Mouse (Mus musculus): Measurements from ENCODE around the gene Arhgef3. TPM values are rescaled to one million over a fixed set of nuclear protein-coding genes. Genes with fewer than 3 reads are reported as not detected.

The Arhgef3 gene
- total and polyA plus RNA-seq, 2 experiments from 2014 or later = 16.8 to 19.8 TPM

- Histone ChIP-seq H3K4me2 (ENCODE audit: low read depth, low read length) (no peak overlapping the region), H3K4me1 (ENCODE audit: insufficient read depth, low read length) (peaks cover 4% of the 10 kb centered on the region; the same call in 1 of the 2 replicates), H3K4me3 (ENCODE audit: low read length) (no peak overlapping the region), H3K36me3 (ENCODE audit: insufficient read depth, low read length) (no peaks in the 10 kb centered on the region), H3K9ac (replicated peaks; ENCODE audit: low read length) (no peak overlapping the region), H3K9me3 (ENCODE audit: low read length) (no peaks in the 10 kb centered on the region), H3K27ac (peak overlapping the region; percentile 82; the same call in 1 of the 2 replicates), H3K27me3 (ENCODE audit: insufficient read depth, low read length) (no peaks in the 10 kb centered on the region)
- DNase-seq (ENCODE audit: low spot score) = no peak
- ATAC-seq = no peak
- no peak for TF ChIP-seq CTCF (IDR thresholded peaks at IDR 0.05; ENCODE audit: low read depth)
- 86% methylated on average over 5 of the region's 5 CpGs for WGBS
These were observed 53.7 kb downstream of the Arhgef3 start for GRCm38 (mm10) chr14:27168387-27168786.

GRCm38 (mm10) chr14:27169287-27169686 lies 54.6 kb downstream of the Arhgef3 start:
- WGBS = 78% methylated on average over 4 of the region's 4 CpGs
- H3K4me2 ChIP-seq (ENCODE audit: low read depth, low read length) = no peak overlapping the region
- H3K36me3 ChIP-seq (ENCODE audit: insufficient read depth, low read length) = no peaks in the 10 kb centered on the region
- DNase-seq (ENCODE audit: low spot score) (no peak), ATAC-seq (no peak)
- no peak overlapping the region for H3K27ac ChIP-seq
- TF ChIP-seq CTCF (IDR thresholded peaks at IDR 0.05; ENCODE audit: low read depth) = no peak
- peaks cover 4% of the 10 kb centered on the region; the same call in 1 of the 2 replicates for H3K4me1 ChIP-seq (ENCODE audit: insufficient read depth, low read length)
- no peak overlapping the region for H3K9ac ChIP-seq (replicated peaks; ENCODE audit: low read length)
- no peaks in the 10 kb centered on the region for H3K9me3 ChIP-seq (ENCODE audit: low read length)
- H3K27me3 ChIP-seq (ENCODE audit: insufficient read depth, low read length) = no peaks in the 10 kb centered on the region
- H3K4me3 ChIP-seq (ENCODE audit: low read length) = no peak overlapping the region

GRCm38 (mm10) chr14:27170421-27170820 lies 55.7 kb downstream of the Arhgef3 start:
- H3K4me2 ChIP-seq (ENCODE audit: low read depth, low read length) = no peak overlapping the region
- no peak for DNase-seq (ENCODE audit: low spot score)
- no peaks in the 10 kb centered on the region for H3K27me3 ChIP-seq (ENCODE audit: insufficient read depth, low read length)
- no peak overlapping the region for H3K9ac ChIP-seq (replicated peaks; ENCODE audit: low read length)
- no peak overlapping the region for H3K4me3 ChIP-seq (ENCODE audit: low read length)
- H3K36me3 ChIP-seq (ENCODE audit: insufficient read depth, low read length) = no peaks in the 10 kb centered on the region
- H3K27ac ChIP-seq = no peak overlapping the region
- no peaks in the 10 kb centered on the region for H3K9me3 ChIP-seq (ENCODE audit: low read length)
- ATAC-seq = no peak
- H3K4me1 ChIP-seq (ENCODE audit: insufficient read depth, low read length) = peaks cover 4% of the 10 kb centered on the region; the same call in 1 of the 2 replicates
- 95% methylated on average over 2 of the region's 2 CpGs for WGBS
- no peak for TF ChIP-seq CTCF (IDR thresholded peaks at IDR 0.05; ENCODE audit: low read depth)

- WGBS = 76% methylated on average over 14 of the region's 14 CpGs
- Histone ChIP-seq H3K4me3 (ENCODE audit: low read length) (no peak overlapping the region), H3K36me3 (ENCODE audit: insufficient read depth, low read length) (no peaks in the 10 kb centered on the region), H3K27ac (no peak overlapping the region; the same call in 1 of the 2 replicates), H3K27me3 (ENCODE audit: insufficient read depth, low read length) (no peaks in the 10 kb centered on the region), H3K4me1 (ENCODE audit: insufficient read depth, low read length) (peaks cover 4% of the 10 kb centered on the region; the same call in 1 of the 2 replicates), H3K9me3 (ENCODE audit: low read length) (no peaks in the 10 kb centered on the region), H3K4me2 (ENCODE audit: low read depth, low read length) (no peak overlapping the region), H3K9ac (replicated peaks; ENCODE audit: low read length) (no peak overlapping the region)
- DNase-seq (ENCODE audit: low spot score) = no peak
- TF ChIP-seq CTCF (IDR thresholded peaks at IDR 0.05; ENCODE audit: low read depth) = no peak
- ATAC-seq = no peak
These were observed 56.6 kb downstream of the Arhgef3 start for GRCm38 (mm10) chr14:27171175-27171830.

- Histone ChIP-seq H3K27me3 (ENCODE audit: insufficient read depth, low read length) (no peaks in the 10 kb centered on the region), H3K4me2 (ENCODE audit: low read depth, low read length) (no peak overlapping the region), H3K9me3 (ENCODE audit: low read length) (no peaks in the 10 kb centered on the region), H3K4me3 (ENCODE audit: low read length) (no peak overlapping the region), H3K27ac (no peak overlapping the region), H3K4me1 (ENCODE audit: insufficient read depth, low read length) (no peaks in the 10 kb centered on the region; the same call in 1 of the 2 replicates), H3K36me3 (ENCODE audit: insufficient read depth, low read length) (no peaks in the 10 kb centered on the region), H3K9ac (replicated peaks; ENCODE audit: low read length) (no peak overlapping the region)
- TF ChIP-seq CTCF (IDR thresholded peaks at IDR 0.05; ENCODE audit: low read depth) = no peak
- ATAC-seq (no peak), DNase-seq (ENCODE audit: low spot score) (no peak)
- WGBS = 71% methylated on average over 10 of the region's 10 CpGs
These were observed 58.6 kb downstream of the Arhgef3 start for GRCm38 (mm10) chr14:27173178-27173803.

- Histone ChIP-seq H3K9ac (replicated peaks; ENCODE audit: low read length) (no peak overlapping the region), H3K36me3 (ENCODE audit: insufficient read depth, low read length) (no peaks in the 10 kb centered on the region), H3K4me1 (ENCODE audit: insufficient read depth, low read length) (no peaks in the 10 kb centered on the region; the same call in 1 of the 2 replicates), H3K4me2 (ENCODE audit: low read depth, low read length) (no peak overlapping the region), H3K27ac (no peak overlapping the region), H3K27me3 (ENCODE audit: insufficient read depth, low read length) (no peaks in the 10 kb centered on the region), H3K4me3 (ENCODE audit: low read length) (no peak overlapping the region), H3K9me3 (ENCODE audit: low read length) (no peaks in the 10 kb centered on the region)
- ATAC-seq (no peak), DNase-seq (ENCODE audit: low spot score) (no peak)
- 70% methylated on average over 6 of the region's 6 CpGs for WGBS
- no peak for TF ChIP-seq CTCF (IDR thresholded peaks at IDR 0.05; ENCODE audit: low read depth)
These were observed 59.6 kb downstream of the Arhgef3 start for GRCm38 (mm10) chr14:27174188-27174786.

All from hindbrain, postnatal 0 days (tissue).